Mouse (Mus musculus): ENCODE results near the gene Nr1d1.

- TF ChIP-seq CTCF (IDR thresholded peaks at IDR 0.05; ENCODE audit: extremely low read depth, insufficient read depth, insufficient read length, insufficient replicate concordance) (no peak), POLR2A (IDR thresholded peaks at IDR 0.05; ENCODE audit: low read depth, low read length) (no peak)
These were observed 13.0 kb upstream of the Nr1d1 start for GRCm38 (mm10) chr11:98788139-98788538.

All from spleen, adult 2 months (tissue).